Mouse (Mus musculus) cerebellum, adult 11-12 months (tissue): ENCODE measurements at regions not wholly inside any gene's neighbourhood (a gene's known extent, or its start where the extent isn't known, plus 50 kb on each side); places are given as distances from the start of the nearest gene placed in this dataset.

Experiments used
- DNase-seq: peaks from one replicate; pipeline ENCODE4 v3.0.0; 2022

- DNase-seq: no peak
Observed at GRCm38 (mm10) chr1:155041592-155041991, 57.8 kb downstream of the Ier5 start.

DNA sequence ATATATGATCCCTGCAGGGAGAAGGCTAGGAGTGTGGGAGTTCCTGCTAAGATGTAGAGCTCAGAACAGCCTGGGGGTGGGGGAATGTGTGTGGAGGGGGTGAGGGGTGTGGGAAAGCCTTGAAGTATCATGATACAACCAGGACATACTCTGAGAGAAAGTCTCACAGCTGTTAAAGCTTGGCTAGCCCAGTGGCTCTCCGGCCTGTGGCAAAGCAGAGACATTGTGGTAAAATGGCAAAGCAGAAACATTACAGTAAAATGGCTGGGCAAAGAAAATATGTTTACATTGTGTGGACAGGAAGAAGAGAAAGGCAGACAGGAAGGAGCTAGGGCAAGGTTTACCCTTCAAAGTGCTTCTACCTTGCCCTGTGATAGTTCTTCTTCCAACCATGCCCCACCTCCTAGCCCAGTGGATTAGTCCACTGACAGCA lies 58.5 kb downstream of the Ier5 start:
- no peak for DNase-seq

DNA sequence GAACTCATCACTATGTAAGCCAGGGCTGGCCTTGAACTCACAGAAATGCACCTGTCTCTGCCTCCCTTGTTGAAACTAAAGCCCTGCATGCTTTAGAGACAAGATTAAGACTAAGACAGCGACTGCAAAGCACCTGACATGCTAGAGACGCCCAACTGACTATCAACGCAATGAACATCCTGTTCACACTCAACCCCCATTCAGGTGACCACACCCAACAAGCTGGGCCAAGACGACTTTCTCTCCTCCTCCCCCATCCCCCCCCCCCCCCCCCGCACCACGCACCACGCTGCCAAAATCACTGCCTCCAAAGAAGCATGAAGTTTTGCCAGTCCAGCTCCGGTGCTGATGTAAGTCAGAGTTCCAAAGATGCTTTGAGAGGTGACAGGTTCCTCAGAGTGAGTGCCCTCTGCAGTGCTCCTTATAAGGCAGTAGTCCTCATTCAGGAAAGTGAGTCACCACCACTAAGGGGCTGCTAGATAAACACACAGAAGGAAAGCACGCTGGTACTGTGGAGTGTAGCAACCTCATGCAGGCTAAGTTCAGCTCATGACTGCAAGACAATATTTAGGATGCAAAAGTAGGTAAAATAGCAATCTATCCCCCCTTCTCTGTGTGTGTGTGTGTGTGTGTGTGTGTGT lies 59.2 kb downstream of the Ier5 start:
- no peak for DNase-seq

GRCm38 (mm10) chr1:155038631-155039625 lies 60.5 kb downstream of the Ier5 start:
- peak; percentile 89 for DNase-seq

- DNase-seq: no peak
Observed at GRCm38 (mm10) chr1:155037479-155037878, 62.0 kb downstream of the Ier5 start.

- no peak for DNase-seq
Observed at GRCm38 (mm10) chr1:155030908-155031307, 68.5 kb downstream of the Ier5 start.

GRCm38 (mm10) chr1:155029195-155029879 lies 70.1 kb downstream of the Ier5 start:
- DNase-seq: no peak

- DNase-seq: no peak
Observed at GRCm38 (mm10) chr1:155028735-155029134, 70.7 kb downstream of the Ier5 start.

GRCm38 (mm10) chr1:155028147-155028546 lies 71.3 kb downstream of the Ier5 start:
- no peak for DNase-seq

- no peak for DNase-seq
Observed at GRCm38 (mm10) chr1:155027583-155027982, 71.9 kb downstream of the Ier5 start.

GRCm38 (mm10) chr1:155025862-155026478 lies 73.5 kb downstream of the Ier5 start:
- DNase-seq: peak; percentile 73

- no peak for DNase-seq
Observed at GRCm38 (mm10) chr1:155023324-155023723, 76.1 kb downstream of the Ier5 start.

DNA sequence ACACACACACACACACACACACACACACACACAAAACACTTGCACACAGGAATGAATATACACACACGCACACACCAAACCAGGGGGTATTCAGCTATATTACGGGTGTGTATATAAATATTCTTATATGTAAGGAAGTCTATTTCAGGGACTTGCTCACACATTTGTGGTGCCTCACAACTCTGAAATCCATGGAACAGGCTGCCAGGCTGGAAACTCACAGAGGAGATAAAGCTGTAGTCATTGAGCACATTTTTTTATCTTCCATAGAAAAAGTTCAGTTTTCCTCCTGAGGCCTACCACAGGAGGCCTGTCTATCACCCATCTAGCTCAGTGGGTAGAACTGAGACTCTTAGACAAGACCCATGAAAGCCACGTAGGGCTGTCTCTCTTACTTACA lies 83.8 kb downstream of the Ier5 start:
- DNase-seq: no peak

- no peak for DNase-seq
Observed at GRCm38 (mm10) chr1:155014944-155015343, 84.5 kb downstream of the Ier5 start.

DNA sequence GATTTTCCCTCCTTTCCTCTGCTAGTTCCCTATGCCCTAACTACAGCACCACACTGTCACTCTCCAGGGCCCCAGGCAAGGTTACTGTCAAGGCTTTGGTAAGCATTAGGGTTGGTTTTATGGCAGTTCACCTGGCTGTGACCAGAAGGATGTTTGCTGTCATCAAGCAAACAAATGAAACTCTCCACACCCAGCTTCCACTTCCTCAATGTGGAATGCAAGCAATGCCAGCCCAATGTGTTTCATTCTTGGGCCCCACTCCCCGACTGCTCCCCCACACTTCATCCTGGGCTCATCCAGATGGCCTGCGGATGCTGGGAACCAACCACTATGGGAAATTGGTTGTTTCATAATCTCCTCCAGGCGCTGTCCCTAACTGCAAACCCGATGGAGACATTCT lies 85.7 kb downstream of the Ier5 start:
- DNase-seq: no peak

GRCm38 (mm10) chr1:155013361-155013760 lies 86.1 kb downstream of the Ier5 start:
- DNase-seq: no peak

- peak; percentile 87 for DNase-seq
Observed at GRCm38 (mm10) chr1:155006539-155007486, 92.6 kb downstream of the Ier5 start.

- no peak for DNase-seq
Observed at GRCm38 (mm10) chr1:155006099-155006498, 93.3 kb downstream of the Ier5 start.

GRCm38 (mm10) chr1:155000301-155000700 lies 99.1 kb downstream of the Ier5 start:
- no peak for DNase-seq

DNA sequence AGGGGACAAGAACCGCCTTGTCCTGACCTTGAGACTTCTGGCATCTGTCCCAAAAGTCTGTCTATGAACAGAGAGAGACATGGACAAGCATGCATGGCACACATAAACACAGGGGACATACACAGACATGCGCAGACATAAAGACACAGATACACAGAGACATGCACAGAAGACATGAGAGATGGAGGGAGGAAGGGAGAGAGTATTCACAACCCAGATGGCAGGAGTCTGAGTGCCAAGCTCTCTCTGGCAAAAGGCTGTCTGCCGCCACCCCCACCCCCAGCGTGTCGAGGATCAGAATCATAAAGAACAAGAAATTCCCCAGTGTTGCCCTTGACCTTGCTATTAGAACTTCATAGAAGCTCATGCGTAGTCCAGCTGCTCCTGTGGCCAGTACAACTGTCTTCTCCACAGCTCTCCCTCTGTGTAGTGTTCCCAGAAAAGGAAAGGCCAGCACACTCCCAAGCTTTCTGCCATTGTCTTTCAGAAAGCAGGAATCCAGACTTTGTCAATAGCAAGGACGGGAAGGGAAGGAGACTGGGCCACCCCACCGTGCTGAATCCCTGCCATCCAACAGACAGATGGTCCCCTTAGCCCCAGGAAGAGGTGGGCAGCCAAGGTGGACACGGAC lies 99.8 kb downstream of the Ier5 start:
- peak; percentile 86 for DNase-seq

GRCm38 (mm10) chr1:154995778-154996390 lies 103.6 kb downstream of the Ier5 start:
- DNase-seq: no peak
